Comparison of ENCODE assay signal across 8 mouse cellular contexts in genomic region chr5:31179301-31179765, GRCm38 (mm10). TPM values are rescaled to one million over a fixed set of nuclear protein-coding genes. Genes with fewer than 3 reads are reported as not detected.
DNase-seq lines count a peak whose midpoint lies in the region; ATAC-seq and TF ChIP-seq lines count a peak whose summit lies in the region.

No protein-coding gene starts in this region.

- H3K4me3 ChIP-seq in C2C12 (ENCODE audit: insufficient read depth, poor library complexity, severe bottlenecking) = peak overlapping the region; percentile 98
- peak overlapping the region; percentile 71 for H3K4me3 ChIP-seq in embryonic facial prominence, embryonic 10.5 days
- peak overlapping the region; percentile 90 for H3K4me3 ChIP-seq in hindbrain, embryonic 15.5 days
- H3K4me3 ChIP-seq in liver, embryonic 15.5 days (replicated peaks) = peak overlapping the region; percentile 73
- H3K4me3 ChIP-seq in stomach, postnatal 0 days (ENCODE audit: low read depth, low read length) = peak overlapping the region; percentile 86

- WGBS in embryonic facial prominence, embryonic 10.5 days = under 1% methylated on average over 25 of the region's 25 CpGs
- WGBS in hindbrain, embryonic 15.5 days = 0% methylated on average over 25 of the region's 25 CpGs
- WGBS in liver, embryonic 15.5 days (ENCODE audit: insufficient replicate concordance) = under 1% methylated on average over 25 of the region's 25 CpGs
- whole genome bisulfite sequencing in stomach, postnatal 0 days = under 1% methylated on average over 25 of the region's 25 CpGs

- H3K27ac ChIP-seq in embryonic facial prominence, embryonic 10.5 days (replicated peaks) = peak overlapping the region; percentile 94
- H3K27ac ChIP-seq in hindbrain, embryonic 15.5 days (replicated peaks) = peak overlapping the region; percentile 95
- H3K27ac ChIP-seq in liver, embryonic 15.5 days (replicated peaks) = peak overlapping the region; percentile 99
- H3K27ac ChIP-seq in stomach, postnatal 0 days (replicated peaks) = peak overlapping the region; percentile 97

- peaks cover 60% of the 10 kb centered on the region for H3K79me3 ChIP-seq in C2C12 (ENCODE audit: low read depth)

- peak; percentile 62 for DNase-seq in embryo, embryonic 10.5 days (ENCODE audit: low spot score)
- no peak for DNase-seq in embryo, embryonic 10 days (ENCODE audit: low spot score)
- peak; percentile 59 for DNase-seq in embryonic facial prominence, embryonic 10.5 days (ENCODE audit: low spot score)
- DNase-seq in stomach, postnatal 0 days (ENCODE audit: low spot score) = peak; percentile 47
- DNase-seq in layer of hippocampus, postnatal 25 days (ENCODE audit: extremely low spot score in 1 of 2, low spot score in 1 of 2) = no peak

- H3K79me2 ChIP-seq in C2C12 (ENCODE audit: control insufficient read depth, insufficient read depth) = peaks cover 69% of the 10 kb centered on the region

- H3ac ChIP-seq in C2C12 (ENCODE audit: control insufficient read depth, insufficient read length, low read depth) = peak overlapping the region; percentile 67

- H3K9me3 ChIP-seq in embryonic facial prominence, embryonic 10.5 days = no peaks in the 10 kb centered on the region
- no peaks in the 10 kb centered on the region for H3K9me3 ChIP-seq in hindbrain, embryonic 15.5 days
- no peaks in the 10 kb centered on the region for H3K9me3 ChIP-seq in liver, embryonic 15.5 days (replicated peaks)
- no peaks in the 10 kb centered on the region for H3K9me3 ChIP-seq in stomach, postnatal 0 days (ENCODE audit: control insufficient read depth, low read length)

- peaks cover 17% of the 10 kb centered on the region for H3K36me3 ChIP-seq in C2C12 (ENCODE audit: control insufficient read depth, insufficient read depth)
- H3K36me3 ChIP-seq in embryonic facial prominence, embryonic 10.5 days (replicated peaks) = peaks cover 24% of the 10 kb centered on the region
- H3K36me3 ChIP-seq in hindbrain, embryonic 15.5 days = peaks cover 9% of the 10 kb centered on the region
- peaks cover 25% of the 10 kb centered on the region for H3K36me3 ChIP-seq in liver, embryonic 15.5 days (replicated peaks)
- H3K36me3 ChIP-seq in stomach, postnatal 0 days (ENCODE audit: control insufficient read depth, insufficient read depth, low read length) = peaks cover under 1% of the 10 kb centered on the region; the same call in 1 of the 2 replicates

- TF ChIP-seq EP300 in stomach, postnatal 0 days (optimal IDR thresholded peaks at IDR 0.05) = no peak

- peak overlapping the region; percentile 81 for H3K9ac ChIP-seq in hindbrain, embryonic 15.5 days
- H3K9ac ChIP-seq in liver, embryonic 15.5 days = peak overlapping the region; percentile 77
- peak overlapping the region; percentile 74 for H3K9ac ChIP-seq in stomach, postnatal 0 days (ENCODE audit: low read length)

- no peak for TF ChIP-seq CTCF in C2C12 (IDR thresholded peaks at IDR 0.05; ENCODE audit: control insufficient read depth, insufficient read depth, insufficient read length)
- TF ChIP-seq CTCF in stomach, postnatal 0 days (IDR thresholded peaks at IDR 0.05; ENCODE audit: low read depth) = no peak

- H3K4me2 ChIP-seq in hindbrain, embryonic 15.5 days = peak overlapping the region; percentile 88
- H3K4me2 ChIP-seq in liver, embryonic 15.5 days = peak overlapping the region; percentile 92
- peak overlapping the region; percentile 81 for H3K4me2 ChIP-seq in stomach, postnatal 0 days (replicated peaks; ENCODE audit: low read depth)

- H3K27me3 ChIP-seq in C2C12 (ENCODE audit: control insufficient read depth, insufficient read depth, insufficient read length) = no peaks in the 10 kb centered on the region
- no peaks in the 10 kb centered on the region for H3K27me3 ChIP-seq in embryonic facial prominence, embryonic 10.5 days (replicated peaks; ENCODE audit: low read depth, poor library complexity, severe bottlenecking)
- no peaks in the 10 kb centered on the region for H3K27me3 ChIP-seq in hindbrain, embryonic 15.5 days
- no peaks in the 10 kb centered on the region for H3K27me3 ChIP-seq in liver, embryonic 15.5 days
- H3K27me3 ChIP-seq in stomach, postnatal 0 days (ENCODE audit: control insufficient read depth, insufficient read depth, low read length) = no peaks in the 10 kb centered on the region

- peak; percentile 79 for ATAC-seq in hindbrain, embryonic 15.5 days (ENCODE audit: low FRiP score, low read depth)
- peak; percentile 62 for ATAC-seq in liver, embryonic 15.5 days (ENCODE audit: insufficient read depth)
- peak; percentile 48 for ATAC-seq in stomach, postnatal 0 days (ENCODE audit: low FRiP score, low TSS enrichment)

- peaks cover 12% of the 10 kb centered on the region; the same call in 1 of the 2 replicates for H3K4me1 ChIP-seq in embryonic facial prominence, embryonic 10.5 days
- H3K4me1 ChIP-seq in hindbrain, embryonic 15.5 days (replicated peaks) = peaks cover 31% of the 10 kb centered on the region
- peaks cover 48% of the 10 kb centered on the region for H3K4me1 ChIP-seq in liver, embryonic 15.5 days (replicated peaks)
- no peaks in the 10 kb centered on the region for H3K4me1 ChIP-seq in stomach, postnatal 0 days (replicated peaks; ENCODE audit: control insufficient read depth, insufficient read depth)

TF ChIP-seq in C2C12, 6 proteins besides CTCF, POLR2A, EP300 and RAD21:
- no peak for TF ChIP-seq MYOG (IDR thresholded peaks at IDR 0.05; ENCODE audit: control insufficient read depth, extremely low read depth, insufficient read length)
- TF ChIP-seq FOSL1 (IDR thresholded peaks at IDR 0.05; ENCODE audit: insufficient read depth, low read length, poor library complexity, severe bottlenecking) = no peak
- no peak for TF ChIP-seq CEBPB (IDR thresholded peaks at IDR 0.05; ENCODE audit: low read depth)
- no peak for TF ChIP-seq MYOD1 (IDR thresholded peaks at IDR 0.05; ENCODE audit: control insufficient read depth, insufficient read length, low read depth)
- TF ChIP-seq MAX (IDR thresholded peaks at IDR 0.05) = no peak
- TF ChIP-seq USF1 (IDR thresholded peaks at IDR 0.05; ENCODE audit: low read depth) = no peak
TF ChIP-seq in C2C12: peak in this region for 0.

RNA-seq across cellular contexts. Expression of gene Gm29609, which starts 0.4 kb away (rescaled TPM):
- polyA plus RNA-seq in C2C12 (2012; fragmentation: generic; extraction: Trizol) = 2.9 TPM
- 1.5 TPM in 2 replicates for polyA plus RNA-seq in embryonic facial prominence, embryonic 10.5 days (2016; fragmentation: Nextera tagmentation; extraction: Ambion mirVana)
- 1.6 and 2.7 TPM in 2 replicates for polyA plus RNA-seq in hindbrain, embryonic 15.5 days (2015; fragmentation: Nextera tagmentation; extraction: Ambion mirVana)
- polyA plus RNA-seq in liver, embryonic 15.5 days (2015; fragmentation: Nextera tagmentation; extraction: Ambion mirVana) = 0.33 and 0.74 TPM in 2 replicates
- polyA plus RNA-seq in stomach, postnatal 0 days (2015; fragmentation: Nextera tagmentation; extraction: Ambion mirVana) = 0.31 and 0.57 TPM in 2 replicates
- total RNA-seq in layer of hippocampus, postnatal 25 days (2021) = 1 to 10 TPM; 1.6 to 2.8 TPM

RNA-seq across cellular contexts. Expression of gene Gtf3c2, which starts 0.6 kb away (rescaled TPM):
- polyA plus RNA-seq in C2C12 (2012; fragmentation: generic; extraction: Trizol) = 36.9 TPM
- 123 and 124 TPM in 2 replicates for polyA plus RNA-seq in embryonic facial prominence, embryonic 10.5 days (2016; fragmentation: Nextera tagmentation; extraction: Ambion mirVana)
- polyA plus RNA-seq in hindbrain, embryonic 15.5 days (2015; fragmentation: Nextera tagmentation; extraction: Ambion mirVana) = 62.9 and 67.1 TPM in 2 replicates
- polyA plus RNA-seq in liver, embryonic 15.5 days (2015; fragmentation: Nextera tagmentation; extraction: Ambion mirVana) = 28.8 and 31.5 TPM in 2 replicates
- 19.9 and 25.1 TPM in 2 replicates for polyA plus RNA-seq in stomach, postnatal 0 days (2015; fragmentation: Nextera tagmentation; extraction: Ambion mirVana)
- 10 to 100 TPM; 50.8 to 77.4 TPM for total RNA-seq in layer of hippocampus, postnatal 25 days (2021)

RNA-seq across cellular contexts. Expression of gene Snx17, which starts 13.7 kb away (rescaled TPM):
- 115 TPM for polyA plus RNA-seq in C2C12 (2012; fragmentation: generic; extraction: Trizol)
- polyA plus RNA-seq in embryonic facial prominence, embryonic 10.5 days (2016; fragmentation: Nextera tagmentation; extraction: Ambion mirVana) = 125 and 127 TPM in 2 replicates
- 115 and 118 TPM in 2 replicates for polyA plus RNA-seq in hindbrain, embryonic 15.5 days (2015; fragmentation: Nextera tagmentation; extraction: Ambion mirVana)
- polyA plus RNA-seq in liver, embryonic 15.5 days (2015; fragmentation: Nextera tagmentation; extraction: Ambion mirVana) = 40.2 and 41.6 TPM in 2 replicates
- polyA plus RNA-seq in stomach, postnatal 0 days (2015; fragmentation: Nextera tagmentation; extraction: Ambion mirVana) = 80.3 and 83.2 TPM in 2 replicates
- 10 to 100 TPM; 76.8 to 83.9 TPM for total RNA-seq in layer of hippocampus, postnatal 25 days (2021)

RNA-seq across cellular contexts. Expression of gene Eif2b4, which starts 13.9 kb away (rescaled TPM):
- polyA plus RNA-seq in C2C12 (2012; fragmentation: generic; extraction: Trizol) = 46.8 TPM
- 81.4 and 91.1 TPM in 2 replicates for polyA plus RNA-seq in embryonic facial prominence, embryonic 10.5 days (2016; fragmentation: Nextera tagmentation; extraction: Ambion mirVana)
- polyA plus RNA-seq in hindbrain, embryonic 15.5 days (2015; fragmentation: Nextera tagmentation; extraction: Ambion mirVana) = 76.1 and 86.9 TPM in 2 replicates
- 41.2 and 47.3 TPM in 2 replicates for polyA plus RNA-seq in liver, embryonic 15.5 days (2015; fragmentation: Nextera tagmentation; extraction: Ambion mirVana)
- 44.2 and 47.7 TPM in 2 replicates for polyA plus RNA-seq in stomach, postnatal 0 days (2015; fragmentation: Nextera tagmentation; extraction: Ambion mirVana)
- total RNA-seq in layer of hippocampus, postnatal 25 days (2021) = 10 to 100 TPM; 46.8 to 56.7 TPM

RNA-seq across cellular contexts. Expression of gene Zfp513, which starts 22.8 kb away (rescaled TPM):
- polyA plus RNA-seq in C2C12 (2012; fragmentation: generic; extraction: Trizol) = 20.9 TPM
- polyA plus RNA-seq in embryonic facial prominence, embryonic 10.5 days (2016; fragmentation: Nextera tagmentation; extraction: Ambion mirVana) = 11.4 and 12.3 TPM in 2 replicates
- polyA plus RNA-seq in hindbrain, embryonic 15.5 days (2015; fragmentation: Nextera tagmentation; extraction: Ambion mirVana) = 16.2 and 17.4 TPM in 2 replicates
- polyA plus RNA-seq in liver, embryonic 15.5 days (2015; fragmentation: Nextera tagmentation; extraction: Ambion mirVana) = 2.6 and 3.1 TPM in 2 replicates
- polyA plus RNA-seq in stomach, postnatal 0 days (2015; fragmentation: Nextera tagmentation; extraction: Ambion mirVana) = 4.8 and 5.3 TPM in 2 replicates
- total RNA-seq in layer of hippocampus, postnatal 25 days (2021) = 10 to 100 TPM; 25.7 to 31.5 TPM

Comparison
In these comparisons a context has a peak if more than half of its experiments do, and no peak if none do; other contexts are left out.
1. DNase-seq: peak in embryo, embryonic 10.5 days (single experiment), embryonic facial prominence, embryonic 10.5 days (single experiment) and stomach, postnatal 0 days (single experiment); none in embryo, embryonic 10 days (single experiment) and layer of hippocampus, postnatal 25 days (0 of 2).
2. Peak in every context shown above with its lines, with median percentiles within 50 percentile points of each other: H3K4me3 ChIP-seq, H3K27ac ChIP-seq, ATAC-seq, H3K4me2 ChIP-seq and H3K9ac ChIP-seq.